Mouse (Mus musculus) heart, postnatal 10 days (tissue): ENCODE results near the gene Erc2. TPM values are rescaled to one million over a fixed set of nuclear protein-coding genes. Genes with fewer than 3 reads are reported as not detected.
A peak's percentile ranks its signal among the peaks of the same experiment; 100 is the strongest.

Experiments used
- DNase-seq, 2 experiments: peaks; one replicate each; pipeline ENCODE4 v3.0.0; 2021
- intact Hi-C: fragments of 180-260 bp; cut with DNase I; formaldehyde crosslinking; loops from one replicate; pipeline ENCODE4 v1.15.1; 2025
- total RNA-seq, 2 experiments: library from RNA; stranded (reverse); gene quantifications; 2 replicates each; pipeline ENCODE4 v1.2.3; 2021

Erc2 gene
- total RNA-seq, 2 experiments from 2014 or later: 2.5 to 2.9 TPM

- no peak for DNase-seq
- intact Hi-C loops: no loop called here
Observed at GRCm38 (mm10) chr14:28150942-28151341, 528.7 kb downstream of the Erc2 start.

- intact Hi-C loops: no loop called here
- DNase-seq: peak; percentile 31 to 37
Observed at GRCm38 (mm10) chr14:28155706-28156105, 533.5 kb downstream of the Erc2 start.

DNA sequence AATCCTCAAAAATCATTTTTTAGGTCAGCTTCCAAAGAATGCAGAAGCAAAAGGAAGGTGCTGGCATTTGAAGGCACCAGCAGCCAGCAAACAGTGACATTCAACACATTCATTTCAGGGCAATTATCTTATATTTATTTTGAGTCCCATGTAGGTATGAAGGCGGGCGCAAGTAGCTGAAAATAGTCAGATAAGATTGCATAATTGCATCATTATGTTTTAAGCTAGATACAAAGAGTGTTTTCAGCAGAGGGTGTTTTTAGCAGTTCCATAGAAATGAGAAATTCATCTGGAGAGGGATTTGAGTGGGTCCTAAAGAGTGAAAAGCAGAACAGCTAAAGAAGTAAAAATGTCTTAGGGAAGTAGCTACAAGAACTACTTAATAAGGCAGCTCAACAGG lies 538.6 kb downstream of the Erc2 start:
- intact Hi-C loops: no loop called here
- no peak for DNase-seq

- DNase-seq: no peak
- intact Hi-C loops: no loop called here
Observed at GRCm38 (mm10) chr14:28164642-28165408, 542.6 kb downstream of the Erc2 start.

GRCm38 (mm10) chr14:28165621-28166211 lies 543.5 kb downstream of the Erc2 start:
- DNase-seq: no peak
- intact Hi-C loops: no loop called here

DNA sequence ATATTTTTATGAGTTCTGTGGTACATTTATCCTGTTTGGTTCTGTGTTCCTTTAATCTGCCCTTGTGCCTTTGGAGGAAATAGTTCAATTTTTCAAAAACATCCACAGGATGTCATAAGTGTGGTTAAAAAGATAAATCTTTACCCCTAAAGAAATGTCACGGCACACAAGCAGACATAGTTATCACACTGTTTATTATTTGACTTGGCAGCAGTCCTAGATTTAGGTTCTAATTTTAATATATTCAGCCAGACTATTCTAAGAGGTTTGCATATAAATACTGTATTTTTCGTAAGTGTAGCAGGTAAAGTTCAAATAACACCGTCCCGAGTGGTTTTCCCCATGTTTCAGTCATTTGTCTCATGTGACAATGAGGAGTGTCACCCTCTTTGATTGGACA lies 548.5 kb downstream of the Erc2 start:
- intact Hi-C loops: no loop called here
- DNase-seq: no peak

DNA sequence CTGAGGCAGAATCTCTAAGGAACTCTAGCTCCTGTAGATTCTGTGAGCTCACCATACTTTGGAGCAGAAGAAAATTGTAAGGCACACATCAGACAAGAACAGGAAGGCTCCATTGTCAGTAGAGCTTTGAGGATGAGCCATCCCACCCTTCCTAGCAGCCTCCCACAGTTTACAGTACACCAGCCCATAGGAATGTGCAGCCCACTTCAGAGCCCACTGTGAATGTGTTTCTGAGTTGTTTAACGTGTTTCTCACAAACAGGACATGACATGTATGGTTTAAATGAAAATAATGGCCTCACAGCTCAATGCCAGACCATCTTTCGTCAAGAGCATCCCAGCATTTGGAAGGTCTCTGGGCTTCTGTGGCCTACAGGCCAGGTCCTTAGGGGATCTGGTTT lies 549.1 kb downstream of the Erc2 start:
- intact Hi-C loops: no loop called here

DNA sequence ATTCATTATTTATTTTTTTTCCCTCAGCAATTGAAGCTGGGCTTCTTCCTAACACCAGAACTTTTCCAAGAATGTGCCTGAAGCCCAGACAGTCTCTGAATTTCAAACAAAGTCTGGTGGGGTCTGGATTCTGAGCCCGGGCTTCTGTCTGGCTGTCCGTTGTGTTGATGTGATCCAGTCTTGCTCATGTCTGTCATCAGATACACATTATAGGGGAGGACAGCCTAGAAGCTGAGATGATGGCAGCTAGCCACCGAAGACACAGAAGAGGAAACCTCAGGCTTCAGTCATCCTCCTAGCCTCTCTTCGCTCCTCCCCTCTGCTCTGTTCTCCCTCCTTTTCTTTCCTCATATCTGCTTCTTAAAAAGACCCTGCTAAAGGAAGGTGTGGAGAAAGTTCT lies 551.5 kb downstream of the Erc2 start:
- no peak for DNase-seq
- intact Hi-C loops: no loop called here

More for the DNA sequence above, 549.1 kb downstream of the Erc2 start:
- DNase-seq: no peak

DNA sequence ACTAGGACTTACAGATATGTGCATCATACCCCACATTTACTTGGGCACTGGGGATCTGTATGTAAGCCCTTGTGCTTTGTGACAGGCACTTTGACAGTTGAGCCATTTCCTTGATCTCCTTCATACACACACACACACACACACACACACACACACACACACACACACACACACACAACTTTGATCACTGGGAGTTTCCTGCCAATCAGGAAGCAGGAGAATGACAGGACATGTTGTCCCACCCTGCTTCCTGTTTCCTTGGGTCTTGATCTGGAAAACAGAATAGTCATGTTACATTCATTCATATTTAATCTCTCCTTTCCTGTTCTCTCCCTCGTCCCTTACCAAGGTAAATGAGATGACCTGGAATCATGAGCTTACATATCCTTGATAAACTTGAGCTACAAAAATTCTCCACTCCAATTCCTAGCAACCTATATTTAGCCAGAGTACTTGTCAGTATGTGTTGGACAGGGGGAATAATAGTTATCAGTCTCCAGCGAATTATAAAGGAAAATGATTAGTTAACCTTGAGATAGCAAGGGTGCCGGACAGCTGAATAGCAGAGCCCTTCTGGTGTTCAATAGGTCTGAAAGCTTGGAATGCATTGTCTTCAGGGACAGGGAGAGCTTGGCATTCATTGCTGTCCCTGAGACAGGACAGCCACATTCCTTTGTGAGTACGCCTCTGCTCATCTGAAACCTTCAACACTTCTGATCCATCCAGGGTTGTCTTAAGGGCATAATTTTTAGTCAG lies 559.0 kb downstream of the Erc2 start:
- peak in 1 of 2 experiments; percentile 9 for DNase-seq

GRCm38 (mm10) chr14:28192711-28193364 lies 570.6 kb downstream of the Erc2 start:
- no peak for DNase-seq
- intact Hi-C loops: no loop called here

More for the DNA sequence above, 559.0 kb downstream of the Erc2 start:
- intact Hi-C loops: no loop called here

- intact Hi-C loops: no loop called here
- peak in 1 of 2 experiments; percentile 5 for DNase-seq
Observed at GRCm38 (mm10) chr14:28203874-28204273, 581.6 kb downstream of the Erc2 start.

- no peak for DNase-seq
Observed at GRCm38 (mm10) chr14:28206303-28206702, 584.1 kb downstream of the Erc2 start.

DNA sequence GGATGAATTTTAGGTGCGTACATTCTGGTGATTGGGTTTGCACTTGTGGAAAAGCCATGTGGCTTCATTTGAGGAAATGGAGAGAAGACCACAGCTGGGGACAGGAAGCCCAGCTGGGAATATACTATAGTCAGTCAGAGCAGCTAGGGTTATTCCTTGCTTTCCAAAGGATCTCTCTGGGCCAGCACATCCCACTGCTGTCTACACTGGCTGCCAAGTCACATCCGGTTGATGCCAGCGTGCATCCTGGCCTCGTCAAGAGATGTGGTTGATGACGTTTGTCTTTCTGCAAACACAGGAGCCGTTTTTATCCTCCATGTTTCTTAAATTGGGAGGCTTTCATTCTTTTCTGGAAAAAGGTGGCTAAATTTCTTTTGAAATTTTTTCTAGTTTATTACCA lies 603.3 kb downstream of the Erc2 start:
- no peak for DNase-seq
- intact Hi-C loops: no loop called here

More at GRCm38 (mm10) chr14:28206303-28206702, 584.1 kb downstream of the Erc2 start:
- intact Hi-C loops: no loop called here

- intact Hi-C loops: no loop called here
- DNase-seq: peak; percentile 7 to 9
Observed at GRCm38 (mm10) chr14:28230563-28230962, 608.3 kb downstream of the Erc2 start.

GRCm38 (mm10) chr14:28231241-28231640 lies 609.0 kb downstream of the Erc2 start:
- no peak for DNase-seq
- intact Hi-C loops: no loop called here

GRCm38 (mm10) chr14:28238336-28239048 lies 616.3 kb downstream of the Erc2 start:
- intact Hi-C loops: no loop called here

GRCm38 (mm10) chr14:28240111-28240510 lies 617.9 kb downstream of the Erc2 start:
- intact Hi-C loops: no loop called here

More at GRCm38 (mm10) chr14:28238336-28239048, 616.3 kb downstream of the Erc2 start:
- DNase-seq: no peak

GRCm38 (mm10) chr14:28242743-28243142 lies 620.5 kb downstream of the Erc2 start:
- no peak for DNase-seq
- intact Hi-C loops: no loop called here

More at GRCm38 (mm10) chr14:28240111-28240510, 617.9 kb downstream of the Erc2 start:
- DNase-seq: no peak

DNA sequence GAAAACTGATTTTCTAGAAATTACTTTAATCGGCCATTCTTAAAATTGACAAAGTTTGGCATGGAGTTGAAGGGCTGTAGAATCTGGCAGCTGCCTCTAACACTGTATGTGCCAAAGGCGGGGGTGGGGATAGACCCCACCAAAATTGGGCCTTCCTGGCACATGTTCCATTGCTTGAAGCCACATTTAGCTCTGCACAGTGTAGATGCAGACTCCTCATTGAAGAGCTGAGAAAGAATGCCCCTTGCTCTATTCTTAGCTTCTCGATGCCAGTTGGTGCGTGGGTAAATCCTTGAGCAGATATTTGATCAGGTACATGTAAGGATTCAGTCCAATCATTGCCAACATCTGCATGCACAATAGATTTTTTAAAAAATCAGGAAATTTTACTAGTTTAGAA lies 621.2 kb downstream of the Erc2 start:
- no peak for DNase-seq
- intact Hi-C loops: no loop called here

- peak; percentile 12 to 24 for DNase-seq
- intact Hi-C loops: loop anchor here (1.0 to 5.0 kb wide), 2 partner anchors 245 to 830 kb away; no protein-coding TSS in a partner anchor
Observed at GRCm38 (mm10) chr14:28262706-28263105, 640.5 kb downstream of the Erc2 start.
